Mouse (Mus musculus) midbrain, embryonic 15.5 days (tissue): ENCODE data around the gene Txndc2. TPM values are rescaled to one million over a fixed set of nuclear protein-coding genes. Genes with fewer than 3 reads are reported as not detected.
"Not testable (repeated sequence)": the region's sequence is repeated elsewhere in the genome, so short reads cannot be mapped to it uniquely, and the experiment has no call there.

Source experiments
- ATAC-seq: fragments of 200-750 bp; cut with Nextera tagmentation; replicated peaks from 2 replicates; pipeline ENCODE4 v1.8.0; 2017; ENCODE audit warnings: moderate TSS enrichment
- H3K27ac ChIP-seq: fragments of 300-500 bp; sonication (generic); 2 replicates; pipeline ENCODE4 v1.5.1; 2015; ENCODE audit warnings: mild to moderate bottlenecking, inconsistent platforms
- H3K27me3 ChIP-seq: fragments of 300-500 bp; sonication (generic); replicated peaks from 2 replicates; pipeline ENCODE4 v1.6.1; 2015; ENCODE audit warnings: inconsistent platforms
- H3K36me3 ChIP-seq: fragments of 300-500 bp; sonication (generic); replicated peaks from 2 replicates; pipeline ENCODE4 v1.6.1; 2015; ENCODE audit warnings: inconsistent platforms
- H3K4me1 ChIP-seq: fragments of 300-500 bp; sonication (generic); 2 replicates; pipeline ENCODE4 v1.6.1; 2015; ENCODE audit warnings: inconsistent platforms
- H3K4me2 ChIP-seq: fragments of 300-500 bp; sonication (generic); 2 replicates; pipeline ENCODE4 v1.6.1; 2015; ENCODE audit warnings: inconsistent platforms, mild to moderate bottlenecking, moderate library complexity
- H3K4me3 ChIP-seq: fragments of 300-500 bp; sonication (generic); 2 replicates; pipeline ENCODE4 v1.5.1; 2015; ENCODE audit warnings: mild to moderate bottlenecking, inconsistent platforms
- H3K9ac ChIP-seq: fragments of 300-500 bp; sonication (generic); 2 replicates; pipeline ENCODE4 v1.6.1; 2015; ENCODE audit warnings: mild to moderate bottlenecking, inconsistent platforms
- H3K9me3 ChIP-seq: fragments of 300-500 bp; sonication (generic); 2 replicates; pipeline ENCODE4 v1.6.1; 2016; ENCODE audit warnings: inconsistent platforms
- WGBS: fragments of 180-500 bp; shearing (Covaris S2); methylation state at CpG from one replicate; pipeline ENCODE4 v1.1.7; 2015; ENCODE audit warnings: mixed read lengths; 5-methylcytosine and 5-hydroxymethylcytosine counted together
- polyA plus RNA-seq: library from polyadenylated mRNA; unstranded; fragments of >200 nt; fragmentation: Nextera tagmentation; extraction: Ambion mirVana; gene quantifications from 2 replicates; pipeline ENCODE4 v1.2.1, GENCODE M21; 2015

The Txndc2 gene
- polyA plus RNA-seq, 1 experiment from 2014 or later = 0.09 TPM

GRCm38 (mm10) chr17:65649175-65649493 lies 7.2 kb upstream of the Txndc2 start:
- no peaks in the 10 kb centered on the region for H3K36me3 ChIP-seq
- no peaks in the 10 kb centered on the region for H3K9me3 ChIP-seq
- no peaks in the 10 kb centered on the region for H3K4me1 ChIP-seq
- H3K4me2 ChIP-seq = no peak overlapping the region
- 93% methylated on average over 2 of the region's 2 CpGs for WGBS
- no peaks in the 10 kb centered on the region for H3K27me3 ChIP-seq
- H3K27ac ChIP-seq = no peak overlapping the region
- H3K9ac ChIP-seq = no peak overlapping the region
- no peak overlapping the region for H3K4me3 ChIP-seq
- no peak for ATAC-seq

GRCm38 (mm10) chr17:65648371-65649174 lies 6.6 kb upstream of the Txndc2 start:
- Histone ChIP-seq H3K27ac (no peak overlapping the region), H3K4me2 (no peak overlapping the region), H3K9ac (no peak overlapping the region), H3K9me3 (no peaks in the 10 kb centered on the region), H3K27me3 (no peaks in the 10 kb centered on the region), H3K4me3 (no peak overlapping the region), H3K4me1 (peaks cover 1% of the 10 kb centered on the region), H3K36me3 (no peaks in the 10 kb centered on the region)
- WGBS = 88% methylated on average over 9 of the region's 9 CpGs
- ATAC-seq = 0 out of 2 replicates have a peak, but pooled peaks have one; percentile 33

- Histone ChIP-seq H3K27ac (no peak overlapping the region), H3K4me3 (no peak overlapping the region), H3K9me3 (no peaks in the 10 kb centered on the region), H3K27me3 (no peaks in the 10 kb centered on the region), H3K4me1 (peaks cover 7% of the 10 kb centered on the region), H3K36me3 (no peaks in the 10 kb centered on the region), H3K9ac (no peak overlapping the region), H3K4me2 (no peak overlapping the region)
- ATAC-seq = no peak
- 43% methylated on average over 5 of the region's 5 CpGs for WGBS
These were observed 6.0 kb upstream of the Txndc2 start for GRCm38 (mm10) chr17:65647961-65648360.

- Histone ChIP-seq H3K4me1 (peaks cover 14% of the 10 kb centered on the region), H3K9me3 (no peaks in the 10 kb centered on the region), H3K36me3 (no peaks in the 10 kb centered on the region), H3K4me3 (no peak overlapping the region), H3K27me3 (no peaks in the 10 kb centered on the region), H3K4me2 (no peak overlapping the region), H3K27ac (no peak overlapping the region), H3K9ac (no peak overlapping the region)
- 72% methylated on average over 6 of the region's 6 CpGs for WGBS
- ATAC-seq = no peak
These were observed 5.3 kb upstream of the Txndc2 start for GRCm38 (mm10) chr17:65647226-65647625.

GRCm38 (mm10) chr17:65643579-65643978 lies 1.6 kb upstream of the Txndc2 start:
- H3K4me3 ChIP-seq = no peak overlapping the region
- H3K27ac ChIP-seq = peak overlapping the region; percentile 62
- no peaks in the 10 kb centered on the region for H3K9me3 ChIP-seq
- peak overlapping the region; percentile 24; the same call in 1 of the 2 replicates for H3K4me2 ChIP-seq
- H3K4me1 ChIP-seq = peaks cover 15% of the 10 kb centered on the region
- H3K9ac ChIP-seq = no peak overlapping the region
- ATAC-seq = 0 out of 2 replicates have a peak, but pooled peaks have one; percentile 5
- H3K36me3 ChIP-seq = no peaks in the 10 kb centered on the region
- no peaks in the 10 kb centered on the region for H3K27me3 ChIP-seq
- WGBS = 82% methylated on average over 5 of the region's 5 CpGs

- no peak overlapping the region for H3K4me3 ChIP-seq
- H3K36me3 ChIP-seq = no peaks in the 10 kb centered on the region
- peaks cover 15% of the 10 kb centered on the region for H3K4me1 ChIP-seq
- peak; percentile 79 for ATAC-seq
- 29% methylated on average over 10 of the region's 10 CpGs for WGBS
- peak overlapping the region; percentile 62 for H3K27ac ChIP-seq
- no peaks in the 10 kb centered on the region for H3K9me3 ChIP-seq
- no peak overlapping the region for H3K9ac ChIP-seq
- H3K4me2 ChIP-seq = peak overlapping the region; percentile 24; the same call in 1 of the 2 replicates
- H3K27me3 ChIP-seq = no peaks in the 10 kb centered on the region
These were observed 1.1 kb upstream of the Txndc2 start for GRCm38 (mm10) chr17:65643051-65643521.

GRCm38 (mm10) chr17:65642578-65642991 lies 617 bp upstream of the Txndc2 start:
- WGBS = 17% methylated on average over 5 of the region's 5 CpGs
- Histone ChIP-seq H3K36me3 (no peaks in the 10 kb centered on the region), H3K4me1 (peaks cover 15% of the 10 kb centered on the region), H3K4me2 (peak overlapping the region; percentile 24; the same call in 1 of the 2 replicates), H3K9ac (no peak overlapping the region), H3K9me3 (no peaks in the 10 kb centered on the region), H3K4me3 (no peak overlapping the region), H3K27me3 (no peaks in the 10 kb centered on the region), H3K27ac (peak overlapping the region; percentile 62)
- ATAC-seq = peak; percentile 64

GRCm38 (mm10) chr17:65639144-65639543 lies 2.8 kb downstream of the Txndc2 start:
- WGBS = 80% methylated on average over 1 of the region's 1 CpGs
- no peaks in the 10 kb centered on the region for H3K36me3 ChIP-seq
- H3K9ac ChIP-seq = no peak overlapping the region
- peaks cover 15% of the 10 kb centered on the region for H3K4me1 ChIP-seq
- ATAC-seq = no peak
- no peak overlapping the region for H3K27ac ChIP-seq
- no peak overlapping the region for H3K4me2 ChIP-seq
- H3K9me3 ChIP-seq = no peaks in the 10 kb centered on the region
- no peaks in the 10 kb centered on the region for H3K27me3 ChIP-seq
- no peak overlapping the region for H3K4me3 ChIP-seq

GRCm38 (mm10) chr17:65635715-65636360 lies 6.1 kb downstream of the Txndc2 start:
- whole genome bisulfite sequencing = 85% methylated on average over 14 of the region's 14 CpGs
- H3K36me3 ChIP-seq = no peaks in the 10 kb centered on the region
- H3K4me2 ChIP-seq = no peak overlapping the region
- no peak overlapping the region for H3K27ac ChIP-seq
- H3K27me3 ChIP-seq = no peaks in the 10 kb centered on the region
- no peak for ATAC-seq
- H3K9ac ChIP-seq = no peak overlapping the region
- no peak overlapping the region for H3K4me3 ChIP-seq
- H3K4me1 ChIP-seq = no peaks in the 10 kb centered on the region
- H3K9me3 ChIP-seq = no peaks in the 10 kb centered on the region

GRCm38 (mm10) chr17:65629943-65630342 lies 12.0 kb downstream of the Txndc2 start:
- Histone ChIP-seq H3K9ac (no peak overlapping the region), H3K4me1 (no peaks in the 10 kb centered on the region), H3K4me2 (no peak overlapping the region), H3K9me3 (no peaks in the 10 kb centered on the region), H3K4me3 (no peak overlapping the region), H3K36me3 (no peaks in the 10 kb centered on the region), H3K27me3 (no peaks in the 10 kb centered on the region), H3K27ac (no peak overlapping the region)
- ATAC-seq = no peak
- WGBS = 80% methylated on average over 6 of the region's 6 CpGs

- H3K36me3 ChIP-seq, H3K9ac ChIP-seq, ATAC-seq, H3K4me3 ChIP-seq, H3K4me1 ChIP-seq, H3K4me2 ChIP-seq, H3K9me3 ChIP-seq, H3K27me3 ChIP-seq, H3K27ac ChIP-seq: not testable (repeated sequence)
- 90% methylated on average over 13 of the region's 13 CpGs for WGBS
These were observed 13.0 kb downstream of the Txndc2 start for GRCm38 (mm10) chr17:65628823-65629532.

GRCm38 (mm10) chr17:65626301-65626700 lies 15.7 kb downstream of the Txndc2 start:
- no peak for ATAC-seq
- Histone ChIP-seq H3K27me3 (no peaks in the 10 kb centered on the region), H3K4me1 (no peaks in the 10 kb centered on the region), H3K4me3 (no peak overlapping the region), H3K27ac (no peak overlapping the region), H3K9ac (no peak overlapping the region), H3K9me3 (no peaks in the 10 kb centered on the region), H3K4me2 (no peak overlapping the region), H3K36me3 (no peaks in the 10 kb centered on the region)
- 93% methylated on average over 6 of the region's 6 CpGs for WGBS
